Mouse (Mus musculus): ENCODE results near the gene Unc79. TPM values are rescaled to one million over a fixed set of nuclear protein-coding genes. Genes with fewer than 3 reads are reported as not detected.

Gene Unc79
- total and polyA plus RNA-seq, 3 experiments = 0.33 TPM; not detected in 2

GRCm38 (mm10) chr12:103073953-103074352 is 125.3 kb downstream of the Unc79 start:
- Histone ChIP-seq H3K4me3 (ENCODE audit: low read depth, low read length) (no peak overlapping the region), H3K9me3 (replicated peaks) (peaks cover 48% of the 10 kb centered on the region), H3K27me3 (ENCODE audit: insufficient read depth, low read length) (no peaks in the 10 kb centered on the region), H3K36me3 (replicated peaks) (no peaks in the 10 kb centered on the region), H3K4me1 (ENCODE audit: insufficient read depth, low read depth, low read length) (no peaks in the 10 kb centered on the region)
- TF ChIP-seq GATA1 (IDR thresholded peaks at IDR 0.05; ENCODE audit: borderline replicate concordance, low read length) (no peak), POLR2AphosphoS5 (IDR thresholded peaks at IDR 0.05; ENCODE audit: insufficient replicate concordance, low read depth, low read length) (no peak), CTCF (IDR thresholded peaks at IDR 0.05; ENCODE audit: low read depth, low read length) (no peak), GATA2 (IDR thresholded peaks at IDR 0.05; ENCODE audit: borderline replicate concordance, low read depth, low read length) (no peak), TAL1 (conservative IDR thresholded peaks at IDR 0.05; ENCODE audit: low read depth, low read length) (no peak)
- ATAC-seq (ENCODE audit: extremely low read depth, insufficient number of reproducible peaks, low FRiP score, poor library complexity, severe bottlenecking) (no peak; the same call in 1 of the 2 replicates), DNase-seq (ENCODE audit: low spot score) (no peak)

- ATAC-seq (ENCODE audit: extremely low read depth, insufficient number of reproducible peaks, low FRiP score, poor library complexity, severe bottlenecking) = no peak
- no peak for DNase-seq (ENCODE audit: low spot score)
- peaks cover 47% of the 10 kb centered on the region for H3K9me3 ChIP-seq (replicated peaks)
- no peak for TF ChIP-seq GATA2 (IDR thresholded peaks at IDR 0.05; ENCODE audit: borderline replicate concordance, low read depth, low read length)
- TF ChIP-seq CTCF (IDR thresholded peaks at IDR 0.05; ENCODE audit: low read depth, low read length) = no peak
- no peak for TF ChIP-seq POLR2AphosphoS5 (IDR thresholded peaks at IDR 0.05; ENCODE audit: insufficient replicate concordance, low read depth, low read length)
- TF ChIP-seq TAL1 (conservative IDR thresholded peaks at IDR 0.05; ENCODE audit: low read depth, low read length) = no peak
- TF ChIP-seq GATA1 (IDR thresholded peaks at IDR 0.05; ENCODE audit: borderline replicate concordance, low read length) = no peak
- no peaks in the 10 kb centered on the region for H3K27me3 ChIP-seq (ENCODE audit: insufficient read depth, low read length)
- no peak overlapping the region for H3K4me3 ChIP-seq (ENCODE audit: low read depth, low read length)
- H3K4me1 ChIP-seq (ENCODE audit: insufficient read depth, low read depth, low read length) = no peaks in the 10 kb centered on the region
- no peaks in the 10 kb centered on the region for H3K36me3 ChIP-seq (replicated peaks)
Measured at GRCm38 (mm10) chr12:103078751-103079150, 130.1 kb downstream of the Unc79 start.

- ATAC-seq (ENCODE audit: extremely low read depth, insufficient number of reproducible peaks, low FRiP score, poor library complexity, severe bottlenecking) = no peak
- DNase-seq (ENCODE audit: low spot score) = no peak
- Histone ChIP-seq H3K36me3 (replicated peaks) (no peaks in the 10 kb centered on the region), H3K4me3 (ENCODE audit: low read depth, low read length) (no peak overlapping the region), H3K9me3 (replicated peaks) (peaks cover 43% of the 10 kb centered on the region), H3K4me1 (ENCODE audit: insufficient read depth, low read depth, low read length) (no peaks in the 10 kb centered on the region), H3K27me3 (ENCODE audit: insufficient read depth, low read length) (no peaks in the 10 kb centered on the region)
- TF ChIP-seq POLR2AphosphoS5 (IDR thresholded peaks at IDR 0.05; ENCODE audit: insufficient replicate concordance, low read depth, low read length) = no peak
- no peak for TF ChIP-seq TAL1 (conservative IDR thresholded peaks at IDR 0.05; ENCODE audit: low read depth, low read length)
- no peak for TF ChIP-seq CTCF (IDR thresholded peaks at IDR 0.05; ENCODE audit: low read depth, low read length)
- no peak for TF ChIP-seq GATA1 (IDR thresholded peaks at IDR 0.05; ENCODE audit: borderline replicate concordance, low read length)
- TF ChIP-seq GATA2 (IDR thresholded peaks at IDR 0.05; ENCODE audit: borderline replicate concordance, low read depth, low read length) = no peak
Measured at GRCm38 (mm10) chr12:103080055-103080454, 131.4 kb downstream of the Unc79 start.

GRCm38 (mm10) chr12:103091831-103092230 is 143.2 kb downstream of the Unc79 start:
- TF ChIP-seq POLR2AphosphoS5 (IDR thresholded peaks at IDR 0.05; ENCODE audit: insufficient replicate concordance, low read depth, low read length) (no peak), TAL1 (conservative IDR thresholded peaks at IDR 0.05; ENCODE audit: low read depth, low read length) (no peak), GATA2 (IDR thresholded peaks at IDR 0.05; ENCODE audit: borderline replicate concordance, low read depth, low read length) (no peak), CTCF (IDR thresholded peaks at IDR 0.05; ENCODE audit: low read depth, low read length) (no peak), GATA1 (IDR thresholded peaks at IDR 0.05; ENCODE audit: borderline replicate concordance, low read length) (no peak)
- H3K36me3 ChIP-seq (replicated peaks) = no peaks in the 10 kb centered on the region
- H3K4me3 ChIP-seq (ENCODE audit: low read depth, low read length) = no peak overlapping the region
- ATAC-seq (ENCODE audit: extremely low read depth, insufficient number of reproducible peaks, low FRiP score, poor library complexity, severe bottlenecking) (no peak), DNase-seq (ENCODE audit: low spot score) (no peak)
- H3K27me3 ChIP-seq (ENCODE audit: insufficient read depth, low read length) = no peaks in the 10 kb centered on the region
- H3K9me3 ChIP-seq (replicated peaks) = peaks cover 24% of the 10 kb centered on the region
- no peaks in the 10 kb centered on the region for H3K4me1 ChIP-seq (ENCODE audit: insufficient read depth, low read depth, low read length)

DNA sequence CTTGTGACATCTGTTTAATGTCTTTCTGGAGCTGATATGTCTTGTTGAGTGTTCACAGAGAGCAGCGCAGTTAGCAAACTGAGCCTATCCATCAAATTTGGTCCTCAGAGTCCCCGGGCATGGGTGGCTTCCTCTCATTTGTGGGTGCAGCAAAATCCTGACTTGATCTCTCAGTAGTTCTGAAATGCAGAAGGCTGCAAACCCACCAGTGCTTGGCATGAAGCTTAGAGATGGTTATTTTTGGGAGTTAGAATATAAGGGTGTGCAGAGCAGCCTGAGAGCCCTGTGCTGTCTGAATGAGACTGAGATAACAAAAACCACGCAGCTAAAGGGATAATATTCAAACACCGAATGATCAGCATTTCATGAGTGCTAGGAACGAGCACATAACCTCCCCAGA is 146.5 kb downstream of the Unc79 start:
- no peak for ATAC-seq (ENCODE audit: extremely low read depth, insufficient number of reproducible peaks, low FRiP score, poor library complexity, severe bottlenecking)
- no peak overlapping the region for H3K4me3 ChIP-seq (ENCODE audit: low read depth, low read length)
- H3K36me3 ChIP-seq (replicated peaks) = no peaks in the 10 kb centered on the region
- no peaks in the 10 kb centered on the region for H3K4me1 ChIP-seq (ENCODE audit: insufficient read depth, low read depth, low read length)
- H3K9me3 ChIP-seq (replicated peaks) = peaks cover 39% of the 10 kb centered on the region
- DNase-seq (ENCODE audit: low spot score) = no peak
- no peaks in the 10 kb centered on the region for H3K27me3 ChIP-seq (ENCODE audit: insufficient read depth, low read length)
- TF ChIP-seq GATA2 (IDR thresholded peaks at IDR 0.05; ENCODE audit: borderline replicate concordance, low read depth, low read length) = no peak
- TF ChIP-seq GATA1 (IDR thresholded peaks at IDR 0.05; ENCODE audit: borderline replicate concordance, low read length) = no peak
- TF ChIP-seq TAL1 (conservative IDR thresholded peaks at IDR 0.05; ENCODE audit: low read depth, low read length) = no peak
- TF ChIP-seq POLR2AphosphoS5 (IDR thresholded peaks at IDR 0.05; ENCODE audit: insufficient replicate concordance, low read depth, low read length) = no peak
- no peak for TF ChIP-seq CTCF (IDR thresholded peaks at IDR 0.05; ENCODE audit: low read depth, low read length)

GRCm38 (mm10) chr12:103099185-103099584 is 150.5 kb downstream of the Unc79 start:
- DNase-seq (ENCODE audit: low spot score) (no peak), ATAC-seq (ENCODE audit: extremely low read depth, insufficient number of reproducible peaks, low FRiP score, poor library complexity, severe bottlenecking) (no peak)
- Histone ChIP-seq H3K4me1 (ENCODE audit: insufficient read depth, low read depth, low read length) (no peaks in the 10 kb centered on the region), H3K9me3 (replicated peaks) (peaks cover 51% of the 10 kb centered on the region), H3K4me3 (ENCODE audit: low read depth, low read length) (no peak overlapping the region), H3K27me3 (ENCODE audit: insufficient read depth, low read length) (no peaks in the 10 kb centered on the region), H3K36me3 (replicated peaks) (no peaks in the 10 kb centered on the region)
- TF ChIP-seq TAL1 (conservative IDR thresholded peaks at IDR 0.05; ENCODE audit: low read depth, low read length) (no peak), GATA2 (IDR thresholded peaks at IDR 0.05; ENCODE audit: borderline replicate concordance, low read depth, low read length) (no peak), POLR2AphosphoS5 (IDR thresholded peaks at IDR 0.05; ENCODE audit: insufficient replicate concordance, low read depth, low read length) (no peak), GATA1 (IDR thresholded peaks at IDR 0.05; ENCODE audit: borderline replicate concordance, low read length) (no peak), CTCF (IDR thresholded peaks at IDR 0.05; ENCODE audit: low read depth, low read length) (no peak)
